Mouse (Mus musculus) neutrophil, adult 5-6 weeks (primary cell): Measurements from ENCODE around the gene Phf2. TPM values are rescaled to one million over a fixed set of nuclear protein-coding genes. Genes with fewer than 3 reads are reported as not detected.

Experiments
- ATAC-seq: fragments of 151-379, 151-347 bp; 2 replicates; pipeline ENCODE4 v1.8.0; 2017; ENCODE audit warnings: mild to moderate bottlenecking, moderate TSS enrichment; ENCODE audit not compliant: insufficient number of reproducible peaks, poor library complexity, low FRiP score, severe bottlenecking; ENCODE audit errors: extremely low read depth
- total RNA-seq: library from RNA; stranded (forward); fragments of 200-1000 nt; gene quantifications from 2 replicates; pipeline ENCODE4 v1.2.3, GENCODE M21; 2017

Phf2 gene
- total RNA-seq, 1 experiment from 2014 or later, result 19.0 TPM

- ATAC-seq, result no peak
Observed at GRCm38 (mm10) chr13:48863556-48863955, 7.4 kb downstream of the Phf2 start.

GRCm38 (mm10) chr13:48861913-48862312, 9.0 kb downstream of the Phf2 start:
- no peak for ATAC-seq

GRCm38 (mm10) chr13:48858779-48859178, 12.1 kb downstream of the Phf2 start:
- ATAC-seq, result no peak

GRCm38 (mm10) chr13:48858054-48858453, 12.9 kb downstream of the Phf2 start:
- no peak for ATAC-seq

- peak; percentile 14; the same call in 1 of the 2 replicates for ATAC-seq
Observed at GRCm38 (mm10) chr13:48857246-48857932, 13.5 kb downstream of the Phf2 start.

GRCm38 (mm10) chr13:48853947-48854346, 17.0 kb downstream of the Phf2 start:
- ATAC-seq, result no peak

GRCm38 (mm10) chr13:48853475-48853874, 17.4 kb downstream of the Phf2 start:
- no peak for ATAC-seq

- ATAC-seq, result no peak
Observed at GRCm38 (mm10) chr13:48852859-48853258, 18.1 kb downstream of the Phf2 start.

- no peak for ATAC-seq
Observed at GRCm38 (mm10) chr13:48851719-48852118, 19.2 kb downstream of the Phf2 start.

GRCm38 (mm10) chr13:48850771-48851170, 20.1 kb downstream of the Phf2 start:
- no peak for ATAC-seq

- ATAC-seq, result no peak
Observed at GRCm38 (mm10) chr13:48850326-48850725, 20.6 kb downstream of the Phf2 start.

- ATAC-seq, result no peak
Observed at GRCm38 (mm10) chr13:48849155-48849554, 21.8 kb downstream of the Phf2 start.

GRCm38 (mm10) chr13:48845308-48845707, 25.6 kb downstream of the Phf2 start:
- no peak for ATAC-seq

GRCm38 (mm10) chr13:48843530-48843929, 27.4 kb downstream of the Phf2 start:
- ATAC-seq, result no peak

- ATAC-seq, result peak; percentile 80
Observed at GRCm38 (mm10) chr13:48841905-48842592, 28.9 kb downstream of the Phf2 start.

GRCm38 (mm10) chr13:48838284-48838683, 32.6 kb downstream of the Phf2 start:
- no peak for ATAC-seq

GRCm38 (mm10) chr13:48837537-48837936, 33.4 kb downstream of the Phf2 start:
- no peak for ATAC-seq

- no peak for ATAC-seq
Observed at GRCm38 (mm10) chr13:48830528-48831250, 40.2 kb downstream of the Phf2 start.

- ATAC-seq, result no peak
Observed at GRCm38 (mm10) chr13:48829780-48830179, 41.1 kb downstream of the Phf2 start.

GRCm38 (mm10) chr13:48822871-48823270, 48.0 kb downstream of the Phf2 start:
- no peak for ATAC-seq
